Mouse (Mus musculus) myocyte (in vitro differentiated cells): Measurements from ENCODE around the gene Ces3a. TPM values are rescaled to one million over a fixed set of nuclear protein-coding genes. Genes with fewer than 3 reads are reported as not detected.
"Not testable (repeated sequence)": the region's sequence is repeated elsewhere in the genome, so short reads cannot be mapped to it uniquely, and the experiment has no call there.

Experiments
- H3K27me3 ChIP-seq: one replicate; pipeline ENCODE4 v1.6.1; 2011; ENCODE audit not compliant: control insufficient read depth, insufficient read depth, insufficient read length
- H3K36me3 ChIP-seq: one replicate; pipeline ENCODE4 v1.6.1; 2011; ENCODE audit not compliant: control insufficient read depth, insufficient read depth
- H3K4me2 ChIP-seq: one replicate; pipeline ENCODE4 v1.6.1; 2011; ENCODE audit warnings: low read depth, control low read depth
- H3K4me3 ChIP-seq: one replicate; pipeline ENCODE4 v1.5.1; 2011; ENCODE audit warnings: mild to moderate bottlenecking, control low read depth, moderate library complexity
- H3K79me2 ChIP-seq: one replicate; pipeline ENCODE4 v1.6.1; 2011; ENCODE audit not compliant: control insufficient read depth, insufficient read depth
- H3ac ChIP-seq: one replicate; pipeline ENCODE4 v1.6.1; 2011; ENCODE audit not compliant: control insufficient read depth, insufficient read length
- CEBPB ChIP-seq: IDR thresholded peaks from 2 replicates; pipeline ENCODE4 v1.6.1; 2011; ENCODE audit warnings: mild to moderate bottlenecking, moderate library complexity; ENCODE audit not compliant: poor library complexity, insufficient read depth, severe bottlenecking
- E2F4 ChIP-seq: IDR thresholded peaks from one replicate; pipeline ENCODE4 v1.6.1; 2011; ENCODE audit warnings: mild to moderate bottlenecking, control low read depth, moderate library complexity; ENCODE audit not compliant: insufficient read depth
- MAX ChIP-seq: IDR thresholded peaks from one replicate; pipeline ENCODE4 v1.6.1; 2011; ENCODE audit warnings: low read depth, mild to moderate bottlenecking, control low read depth
- MYOD1 ChIP-seq, 3 experiments: IDR thresholded peaks; one replicate each; pipeline ENCODE4 v1.6.1; 2011; ENCODE audit warnings: control low read depth in 2 of 3, low read depth in 2 of 3, mild to moderate bottlenecking in 2 of 3, moderate library complexity in 1 of 3; ENCODE audit not compliant: insufficient read length in 2 of 3, control insufficient read depth in 1 of 3
- MYOG ChIP-seq, 3 experiments: IDR thresholded peaks; one replicate each; pipeline ENCODE4 v1.6.1; 2011; ENCODE audit warnings: control low read depth in 2 of 3, low read depth in 2 of 3, mild to moderate bottlenecking in 2 of 3; ENCODE audit not compliant: insufficient read length in 2 of 3, control insufficient read depth in 1 of 3, insufficient read depth in 1 of 3
- POLR2A ChIP-seq: IDR thresholded peaks from one replicate; pipeline ENCODE4 v1.6.1; 2011; ENCODE audit warnings: low read depth, mild to moderate bottlenecking, control low read depth, moderate library complexity; ENCODE audit not compliant: insufficient read length
- POLR2AphosphoS2 ChIP-seq: IDR thresholded peaks from one replicate; pipeline ENCODE4 v1.6.1; 2011; ENCODE audit warnings: low read depth, control low read depth; ENCODE audit not compliant: insufficient read length
- REST ChIP-seq: IDR thresholded peaks from one replicate; pipeline ENCODE4 v1.6.1; 2011; ENCODE audit warnings: mild to moderate bottlenecking, control low read depth, moderate library complexity; ENCODE audit not compliant: insufficient read depth, insufficient read length
- SRF ChIP-seq: IDR thresholded peaks from one replicate; pipeline ENCODE4 v1.6.1; 2011; ENCODE audit warnings: low read depth; ENCODE audit not compliant: control insufficient read depth, insufficient read length
- TCF12 ChIP-seq: IDR thresholded peaks from one replicate; pipeline ENCODE4 v1.6.1; 2011; ENCODE audit warnings: mild to moderate bottlenecking, control low read depth; ENCODE audit not compliant: poor library complexity, insufficient read depth, severe bottlenecking
- TCF3 ChIP-seq: IDR thresholded peaks from one replicate; pipeline ENCODE4 v1.6.1; 2011; ENCODE audit warnings: low read depth, control low read depth; ENCODE audit not compliant: insufficient read length
- USF1 ChIP-seq: IDR thresholded peaks from one replicate; pipeline ENCODE4 v1.6.1; 2011; ENCODE audit warnings: low read depth, mild to moderate bottlenecking, control low read depth, moderate library complexity
- polyA plus RNA-seq: library from polyadenylated mRNA; unstranded; fragments of >200 nt; fragmentation: generic; extraction: Trizol; gene quantifications from one replicate; pipeline ENCODE4 v1.2.1, GENCODE M21; 2012; ENCODE audit warnings: missing spikeins

Ces3a gene
- polyA plus RNA-seq, 1 experiment = not detected

- Histone ChIP-seq H3ac (no peak overlapping the region), H3K4me3 (no peak overlapping the region), H3K36me3 (no peaks in the 10 kb centered on the region), H3K27me3 (no peaks in the 10 kb centered on the region), H3K4me2 (no peak overlapping the region), H3K79me2 (no peaks in the 10 kb centered on the region)
- TF ChIP-seq SRF (no peak), E2F4 (no peak), CEBPB (no peak), TCF12 (no peak), TCF3 (no peak), REST (no peak), MYOG (IDR thresholded peaks at IDR 0.05; ENCODE audit: control insufficient read depth in 1 of 3, insufficient read depth in 1 of 3, insufficient read length in 2 of 3, low read depth in 2 of 3) (no peak), MAX (no peak), USF1 (no peak), POLR2AphosphoS2 (no peak), POLR2A (no peak), MYOD1 (IDR thresholded peaks at IDR 0.05; ENCODE audit: control insufficient read depth in 1 of 3, insufficient read length in 2 of 3, low read depth in 2 of 3) (no peak)
Measured at GRCm38 (mm10) chr8:105045824-105046401, 2.5 kb upstream of the Ces3a start.

- no peak overlapping the region for H3ac ChIP-seq
- no peaks in the 10 kb centered on the region for H3K27me3 ChIP-seq
- H3K36me3 ChIP-seq = no peaks in the 10 kb centered on the region
- no peak overlapping the region for H3K4me3 ChIP-seq
- no peak for TF ChIP-seq POLR2A
- no peak for TF ChIP-seq E2F4
- TF ChIP-seq TCF3 = no peak
- TF ChIP-seq MYOD1 (IDR thresholded peaks at IDR 0.05; ENCODE audit: control insufficient read depth in 1 of 3, insufficient read length in 2 of 3, low read depth in 2 of 3) = no peak
- no peak overlapping the region for H3K4me2 ChIP-seq
- H3K79me2 ChIP-seq = no peaks in the 10 kb centered on the region
Measured at GRCm38 (mm10) chr8:105056211-105056610, 7.8 kb downstream of the Ces3a start.

GRCm38 (mm10) chr8:105060056-105060455, 11.7 kb downstream of the Ces3a start:
- H3K79me2 ChIP-seq = no peaks in the 10 kb centered on the region
- no peak overlapping the region for H3ac ChIP-seq
- TF ChIP-seq POLR2AphosphoS2 (no peak), USF1 (no peak), TCF3 (no peak), REST (no peak), POLR2A (no peak), MAX (no peak), SRF (no peak), MYOG (IDR thresholded peaks at IDR 0.05; ENCODE audit: control insufficient read depth in 1 of 3, insufficient read depth in 1 of 3, insufficient read length in 2 of 3, low read depth in 2 of 3) (no peak), MYOD1 (IDR thresholded peaks at IDR 0.05; ENCODE audit: control insufficient read depth in 1 of 3, insufficient read length in 2 of 3, low read depth in 2 of 3) (no peak), E2F4 (no peak), TCF12 (no peak), CEBPB (no peak)
- no peak overlapping the region for H3K4me3 ChIP-seq
- no peaks in the 10 kb centered on the region for H3K36me3 ChIP-seq
- no peaks in the 10 kb centered on the region for H3K27me3 ChIP-seq
- H3K4me2 ChIP-seq = no peak overlapping the region

- Histone ChIP-seq H3K36me3 (no peaks in the 10 kb centered on the region), H3K4me2 (no peak overlapping the region), H3K27me3 (no peaks in the 10 kb centered on the region), H3K4me3 (no peak overlapping the region), H3K79me2 (no peaks in the 10 kb centered on the region), H3ac (no peak overlapping the region)
- TF ChIP-seq MAX (no peak), MYOG (IDR thresholded peaks at IDR 0.05; ENCODE audit: control insufficient read depth in 1 of 3, insufficient read depth in 1 of 3, insufficient read length in 2 of 3, low read depth in 2 of 3) (no peak), POLR2A (no peak), TCF12 (no peak), REST (no peak), USF1 (no peak), E2F4 (no peak)
Measured at GRCm38 (mm10) chr8:105066761-105067160, 18.4 kb downstream of the Ces3a start.

DNA sequence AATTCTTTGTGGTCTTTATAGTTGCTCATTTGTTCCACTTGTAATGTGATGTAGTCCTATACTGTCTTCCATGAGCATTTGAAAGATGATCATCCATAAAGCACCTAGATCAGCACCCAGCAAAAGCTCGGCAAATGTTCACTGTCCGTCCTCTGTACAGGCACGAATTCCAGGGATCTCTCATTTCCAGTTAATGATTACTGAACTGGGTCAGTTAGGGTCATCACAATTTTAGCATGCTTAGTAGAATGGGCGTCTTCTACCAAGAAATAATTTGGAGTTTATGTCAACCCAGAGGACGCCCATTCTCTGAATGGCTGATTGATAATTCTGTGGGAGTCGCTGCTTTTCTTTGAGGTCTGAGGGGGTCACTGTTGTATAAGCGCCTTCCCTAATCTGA, 19.5 kb downstream of the Ces3a start:
- H3K36me3 ChIP-seq, H3K4me3 ChIP-seq, H3ac ChIP-seq, H3K79me2 ChIP-seq, H3K27me3 ChIP-seq, H3K4me2 ChIP-seq: not testable (repeated sequence)
